Mouse (Mus musculus) heart, embryonic 15.5 days (tissue): Measurements from ENCODE around the gene Sbp. TPM values are rescaled to one million over a fixed set of nuclear protein-coding genes. Genes with fewer than 3 reads are reported as not detected.

Experiments used
- ATAC-seq: fragments of 200-750 bp; cut with Nextera tagmentation; replicated peaks from 2 replicates; pipeline ENCODE4 v1.8.0; 2017; ENCODE audit warnings: low read depth, moderate TSS enrichment; ENCODE audit not compliant: insufficient number of reproducible peaks, insufficient read depth, low FRiP score
- H3K27ac ChIP-seq: fragments of 300-500 bp; sonication (generic); 2 replicates; pipeline ENCODE4 v1.5.1; 2015; ENCODE audit warnings: mild to moderate bottlenecking, inconsistent platforms
- H3K27me3 ChIP-seq: fragments of 300-500 bp; sonication (generic); 2 replicates; pipeline ENCODE4 v1.6.1; 2015; ENCODE audit warnings: inconsistent platforms
- H3K36me3 ChIP-seq: fragments of 300-500 bp; sonication (generic); 2 replicates; pipeline ENCODE4 v1.6.1; 2015; ENCODE audit warnings: mild to moderate bottlenecking, inconsistent platforms
- H3K4me1 ChIP-seq: fragments of 300-500 bp; sonication (generic); replicated peaks from 2 replicates; pipeline ENCODE4 v1.6.1; 2015; ENCODE audit warnings: inconsistent platforms
- H3K4me2 ChIP-seq: fragments of 300-500 bp; sonication (generic); 2 replicates; pipeline ENCODE4 v1.6.1; 2015; ENCODE audit warnings: inconsistent platforms, mild to moderate bottlenecking, moderate library complexity
- H3K4me3 ChIP-seq: fragments of 300-500 bp; sonication (generic); 2 replicates; pipeline ENCODE4 v1.5.1; 2015; ENCODE audit warnings: mild to moderate bottlenecking, inconsistent platforms
- H3K9ac ChIP-seq: fragments of 300-500 bp; sonication (generic); 2 replicates; pipeline ENCODE4 v1.6.1; 2015; ENCODE audit warnings: mild to moderate bottlenecking, inconsistent platforms
- H3K9me3 ChIP-seq: fragments of 300-500 bp; sonication (generic); replicated peaks from 2 replicates; pipeline ENCODE4 v1.6.1; 2016; ENCODE audit warnings: inconsistent platforms
- WGBS: fragments of 180-500 bp; shearing (Covaris S2); methylation state at CpG from one replicate; pipeline ENCODE4 v1.1.7; 2015; ENCODE audit warnings: mixed read lengths; 5-methylcytosine and 5-hydroxymethylcytosine counted together
- polyA plus RNA-seq: library from polyadenylated mRNA; unstranded; fragments of >200 nt; fragmentation: Nextera tagmentation; extraction: Ambion mirVana; gene quantifications from 2 replicates; pipeline ENCODE4 v1.2.1, GENCODE M21; 2015

Gene Sbp
- polyA plus RNA-seq, 1 experiment from 2014 or later = not detected

DNA sequence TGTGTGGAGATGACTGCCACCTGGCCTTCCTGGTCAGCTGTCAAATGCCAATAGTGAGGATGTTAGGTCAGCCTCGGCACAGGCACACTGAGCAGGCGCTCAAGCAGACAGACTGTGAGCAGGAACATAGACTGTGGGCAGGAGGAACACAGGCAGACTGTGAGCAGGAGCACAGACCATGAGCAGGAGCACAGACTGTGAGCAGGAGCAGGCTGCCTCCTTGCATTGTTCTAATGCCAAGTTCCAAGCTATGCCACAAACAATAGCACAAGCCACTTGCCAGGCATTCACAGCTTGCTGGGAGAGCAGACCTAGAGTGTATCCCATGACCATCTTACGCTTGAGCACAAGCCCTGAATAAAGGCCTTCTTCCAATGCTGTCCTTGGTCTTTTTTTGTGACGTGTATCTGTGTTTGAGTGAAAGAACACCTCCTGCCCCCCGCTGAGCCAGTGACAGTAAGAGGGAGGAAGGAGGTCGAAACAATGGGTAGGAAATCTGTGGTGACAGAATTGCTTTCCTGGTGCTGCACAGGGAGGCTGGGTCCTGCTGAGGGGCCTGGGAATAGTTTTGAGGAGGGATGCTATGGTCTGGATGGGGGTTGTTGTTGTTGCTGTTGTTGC is 24.4 kb downstream of the Sbp start:
- Histone ChIP-seq H3K27ac (no peak overlapping the region), H3K36me3 (no peaks in the 10 kb centered on the region), H3K9ac (no peak overlapping the region), H3K4me3 (no peak overlapping the region), H3K27me3 (no peaks in the 10 kb centered on the region), H3K4me2 (no peak overlapping the region), H3K9me3 (no peaks in the 10 kb centered on the region), H3K4me1 (no peaks in the 10 kb centered on the region)
- 38% methylated on average over 6 of the region's 6 CpGs for WGBS
- no peak for ATAC-seq

DNA sequence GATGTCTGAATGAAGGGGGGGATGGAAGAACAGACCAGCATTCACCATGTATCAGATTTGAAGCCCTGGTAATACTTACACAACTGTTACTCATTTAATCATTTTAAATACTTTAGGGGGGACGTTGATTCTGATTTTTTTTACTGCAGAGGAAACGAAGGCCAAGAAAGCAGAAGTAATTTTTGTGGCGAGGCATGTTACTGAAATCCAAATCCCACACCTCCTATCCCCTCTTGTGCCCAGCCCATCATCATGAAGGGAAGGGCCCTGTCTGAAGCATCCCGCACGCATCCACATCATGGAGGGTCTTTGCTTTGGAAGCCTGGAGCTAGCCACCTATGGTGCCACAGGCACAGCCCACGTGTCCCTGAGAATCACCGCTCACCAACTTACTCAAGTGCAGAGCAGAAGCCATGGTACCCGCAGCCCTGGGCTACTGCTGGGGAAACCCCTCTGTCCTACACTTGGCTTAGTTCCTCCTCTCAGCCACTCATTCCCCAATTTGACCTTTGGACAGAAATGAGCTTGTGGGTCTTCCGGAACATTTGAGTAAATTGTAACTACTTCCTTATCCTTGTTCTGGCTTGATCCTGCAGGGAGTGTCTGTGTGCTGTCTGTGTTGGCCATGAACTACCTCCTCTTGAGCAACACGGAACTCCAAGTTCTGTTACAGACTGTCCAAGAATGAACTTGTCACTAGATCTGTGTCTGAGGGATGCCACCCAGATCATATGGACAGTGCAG is 25.4 kb downstream of the Sbp start:
- H3K27me3 ChIP-seq = no peaks in the 10 kb centered on the region
- H3K9ac ChIP-seq = no peak overlapping the region
- H3K27ac ChIP-seq = no peak overlapping the region
- no peak overlapping the region for H3K4me2 ChIP-seq
- WGBS = 71% methylated on average over 10 of the region's 10 CpGs
- H3K4me1 ChIP-seq = no peaks in the 10 kb centered on the region
- H3K36me3 ChIP-seq = no peaks in the 10 kb centered on the region
- no peak for ATAC-seq
- no peaks in the 10 kb centered on the region for H3K9me3 ChIP-seq
- H3K4me3 ChIP-seq = no peak overlapping the region

- Histone ChIP-seq H3K4me1 (no peaks in the 10 kb centered on the region), H3K36me3 (no peaks in the 10 kb centered on the region), H3K9me3 (no peaks in the 10 kb centered on the region), H3K4me2 (no peak overlapping the region), H3K9ac (no peak overlapping the region), H3K27ac (no peak overlapping the region), H3K4me3 (no peak overlapping the region), H3K27me3 (no peaks in the 10 kb centered on the region)
- WGBS = 50% methylated on average over 2 of the region's 2 CpGs
- no peak for ATAC-seq
Measured at GRCm38 (mm10) chr17:23968780-23969179, 27.3 kb downstream of the Sbp start.

GRCm38 (mm10) chr17:23969231-23969630 is 27.8 kb downstream of the Sbp start:
- no peak overlapping the region for H3K4me3 ChIP-seq
- no peak overlapping the region for H3K27ac ChIP-seq
- no peak overlapping the region for H3K4me2 ChIP-seq
- H3K9me3 ChIP-seq = no peaks in the 10 kb centered on the region
- WGBS = 14% methylated on average over 1 of the region's 1 CpGs
- H3K4me1 ChIP-seq = no peaks in the 10 kb centered on the region
- H3K36me3 ChIP-seq = no peaks in the 10 kb centered on the region
- H3K9ac ChIP-seq = no peak overlapping the region
- no peaks in the 10 kb centered on the region for H3K27me3 ChIP-seq
- no peak for ATAC-seq

- 78% methylated on average over 9 of the region's 9 CpGs for WGBS
- no peak overlapping the region for H3K4me3 ChIP-seq
- H3K4me1 ChIP-seq = no peaks in the 10 kb centered on the region
- H3K9me3 ChIP-seq = no peaks in the 10 kb centered on the region
- no peak for ATAC-seq
- H3K27ac ChIP-seq = no peak overlapping the region
- no peak overlapping the region for H3K4me2 ChIP-seq
- no peaks in the 10 kb centered on the region for H3K27me3 ChIP-seq
- H3K9ac ChIP-seq = no peak overlapping the region
- no peaks in the 10 kb centered on the region for H3K36me3 ChIP-seq
Measured at GRCm38 (mm10) chr17:23971315-23971714, 29.8 kb downstream of the Sbp start.

- no peaks in the 10 kb centered on the region for H3K36me3 ChIP-seq
- WGBS = 89% methylated on average over 4 of the region's 4 CpGs
- H3K4me1 ChIP-seq = no peaks in the 10 kb centered on the region
- no peak overlapping the region for H3K9ac ChIP-seq
- no peaks in the 10 kb centered on the region for H3K27me3 ChIP-seq
- no peak overlapping the region for H3K4me2 ChIP-seq
- no peak overlapping the region for H3K27ac ChIP-seq
- no peaks in the 10 kb centered on the region for H3K9me3 ChIP-seq
- H3K4me3 ChIP-seq = no peak overlapping the region
- ATAC-seq = no peak
Measured at GRCm38 (mm10) chr17:23976665-23977064, 35.2 kb downstream of the Sbp start.

- H3K4me3 ChIP-seq = no peak overlapping the region
- WGBS = 50% methylated on average over 3 of the region's 3 CpGs
- ATAC-seq = no peak
Measured at GRCm38 (mm10) chr17:23979471-23979870, 38.0 kb downstream of the Sbp start.

GRCm38 (mm10) chr17:23980297-23980909 is 38.9 kb downstream of the Sbp start, which contains the start of gene Prss30:
Prss30 (minus strand) TSS chr17:23980566.
- 61% methylated on average over 10 of the region's 10 CpGs for WGBS
- Histone ChIP-seq H3K36me3 (no peaks in the 10 kb centered on the region), H3K9me3 (no peaks in the 10 kb centered on the region), H3K4me2 (no peak within 1 kb of the TSS), H3K27ac (no peak within 1 kb of the TSS), H3K4me1 (no peaks in the 10 kb centered on the region), H3K27me3 (no peaks in the 10 kb centered on the region), H3K4me3 (no peak within 1 kb of the TSS), H3K9ac (no peak within 1 kb of the TSS)
- no peak for ATAC-seq

More at GRCm38 (mm10) chr17:23979471-23979870, 38.0 kb downstream of the Sbp start:
- no peaks in the 10 kb centered on the region for H3K4me1 ChIP-seq
- H3K9me3 ChIP-seq = no peaks in the 10 kb centered on the region
- no peak overlapping the region for H3K9ac ChIP-seq
- no peaks in the 10 kb centered on the region for H3K27me3 ChIP-seq
- no peak overlapping the region for H3K4me2 ChIP-seq
- no peaks in the 10 kb centered on the region for H3K36me3 ChIP-seq
- no peak overlapping the region for H3K27ac ChIP-seq

DNA sequence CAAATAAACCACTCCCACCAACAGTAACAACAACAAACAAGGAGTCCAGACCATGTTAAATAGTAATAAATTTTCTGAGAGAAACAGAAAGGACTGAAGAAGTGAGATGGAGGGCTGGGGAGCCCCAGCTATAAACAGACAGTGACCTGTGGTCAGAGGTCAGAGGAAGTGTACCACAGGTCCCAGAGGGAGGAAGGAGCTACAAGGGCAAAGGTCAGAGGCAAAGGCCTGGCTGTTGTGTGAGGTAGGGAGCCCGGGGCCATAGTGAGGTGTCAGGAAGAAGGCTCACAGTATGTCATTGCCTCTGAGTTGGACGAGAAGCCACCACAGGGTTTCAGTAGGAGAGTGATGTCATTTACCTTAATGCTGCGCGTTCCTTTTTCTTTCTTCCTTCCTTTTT is 41.4 kb downstream of the Sbp start:
- no peak overlapping the region for H3K27ac ChIP-seq
- H3K27me3 ChIP-seq = no peaks in the 10 kb centered on the region
- H3K4me3 ChIP-seq = no peak overlapping the region
- H3K4me1 ChIP-seq = no peaks in the 10 kb centered on the region
- no peak overlapping the region for H3K4me2 ChIP-seq
- H3K36me3 ChIP-seq = no peaks in the 10 kb centered on the region
- 57% methylated on average over 4 of the region's 4 CpGs for WGBS
- no peak for ATAC-seq
- no peak overlapping the region for H3K9ac ChIP-seq
- H3K9me3 ChIP-seq = no peaks in the 10 kb centered on the region

DNA sequence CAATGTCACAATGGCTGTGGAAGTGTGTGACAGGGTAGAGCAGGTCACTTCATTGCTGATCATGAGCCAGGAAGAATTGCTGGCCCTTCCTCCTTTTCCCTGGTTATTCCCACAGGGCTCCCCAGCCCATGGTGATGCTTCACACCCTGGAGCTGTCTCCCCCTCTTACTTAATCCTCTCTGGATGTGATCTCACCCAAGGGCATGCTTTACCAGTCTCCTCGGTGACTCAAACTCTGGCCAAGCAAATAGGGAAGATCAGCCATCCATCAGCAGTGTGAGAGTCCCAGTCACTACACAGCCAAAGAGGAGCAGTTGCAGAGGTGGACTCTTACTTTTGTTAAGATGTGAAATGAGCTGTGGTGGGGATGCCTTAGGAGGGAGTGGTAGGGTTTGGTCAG is 43.5 kb downstream of the Sbp start:
- Histone ChIP-seq H3K9me3 (no peaks in the 10 kb centered on the region), H3K4me1 (no peaks in the 10 kb centered on the region), H3K27ac (no peak overlapping the region), H3K36me3 (no peaks in the 10 kb centered on the region), H3K4me3 (no peak overlapping the region), H3K4me2 (no peak overlapping the region), H3K27me3 (peaks cover 4% of the 10 kb centered on the region; the same call in 1 of the 2 replicates), H3K9ac (no peak overlapping the region)
- ATAC-seq = no peak
- 58% methylated on average over 1 of the region's 1 CpGs for WGBS

DNA sequence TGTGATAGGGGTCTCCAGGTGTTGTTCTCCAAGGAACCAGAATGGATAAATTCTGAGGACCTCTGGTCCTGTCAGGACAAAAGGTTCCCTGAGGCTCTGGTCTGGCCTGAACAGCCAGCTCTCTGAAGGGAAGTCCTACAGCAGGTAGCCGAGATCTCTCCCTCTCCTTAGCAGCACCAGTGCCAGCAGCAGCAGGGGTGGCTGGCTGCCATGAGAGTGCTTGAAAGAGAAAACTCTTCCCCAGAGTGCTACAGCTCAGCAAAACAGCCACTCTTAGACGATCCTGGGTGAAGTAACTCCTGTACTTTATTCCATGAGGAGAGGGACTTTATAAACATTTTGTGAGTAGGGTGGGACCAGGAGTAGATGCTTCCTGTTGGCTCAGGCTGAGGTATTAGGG is 48.3 kb downstream of the Sbp start:
- no peak overlapping the region for H3K9ac ChIP-seq
- 33% methylated on average over 2 of the region's 2 CpGs for WGBS
- no peak overlapping the region for H3K4me2 ChIP-seq
- no peaks in the 10 kb centered on the region for H3K36me3 ChIP-seq
- ATAC-seq = no peak
- H3K4me3 ChIP-seq = no peak overlapping the region
- no peaks in the 10 kb centered on the region for H3K9me3 ChIP-seq
- H3K27ac ChIP-seq = no peak overlapping the region
- H3K4me1 ChIP-seq = peaks cover 8% of the 10 kb centered on the region
- peaks cover 16% of the 10 kb centered on the region for H3K27me3 ChIP-seq
